Mouse (Mus musculus) stomach, embryonic 14.5 days (tissue): ENCODE results near the gene Il1a. TPM values are rescaled to one million over a fixed set of nuclear protein-coding genes. Genes with fewer than 3 reads are reported as not detected.

ENCODE experiments used
- ATAC-seq: fragments of 200-750 bp; cut with Nextera tagmentation; 2 replicates; pipeline ENCODE4 v1.8.0; 2017; ENCODE audit warnings: low read depth, moderate TSS enrichment; ENCODE audit not compliant: insufficient number of reproducible peaks, insufficient read depth, low FRiP score
- H3K27ac ChIP-seq: fragments of 300-500 bp; sonication (generic); 2 replicates; pipeline ENCODE4 v1.5.1; 2014; ENCODE audit warnings: mild to moderate bottlenecking, low read length, moderate library complexity, mixed read lengths
- H3K27me3 ChIP-seq: fragments of 300-500 bp; sonication (generic); 2 replicates; pipeline ENCODE4 v1.6.1; 2014; ENCODE audit warnings: low read length, control low read depth, mixed read lengths; ENCODE audit not compliant: control insufficient read depth, insufficient read depth
- H3K36me3 ChIP-seq: fragments of 300-500 bp; sonication (generic); 2 replicates; pipeline ENCODE4 v1.6.1; 2014; ENCODE audit warnings: mild to moderate bottlenecking, control low read depth, low read length, moderate library complexity, mixed read lengths; ENCODE audit not compliant: control insufficient read depth, insufficient read depth
- H3K4me1 ChIP-seq: fragments of 300-500 bp; sonication (generic); 2 replicates; pipeline ENCODE4 v1.6.1; 2014; ENCODE audit warnings: low read length, control low read depth, mixed read lengths; ENCODE audit not compliant: control insufficient read depth, insufficient read depth
- H3K4me2 ChIP-seq: fragments of 300-500 bp; sonication (generic); replicated peaks from 2 replicates; pipeline ENCODE4 v1.6.1; 2014; ENCODE audit warnings: low read depth, low read length, control low read depth
- H3K4me3 ChIP-seq: fragments of 300-500 bp; sonication (generic); 2 replicates; pipeline ENCODE4 v1.5.1; 2014; ENCODE audit warnings: low read depth, low read length, control low read depth
- H3K9ac ChIP-seq: fragments of 300-500 bp; sonication (generic); replicated peaks from 2 replicates; pipeline ENCODE4 v1.6.1; 2014; ENCODE audit warnings: low read depth, mild to moderate bottlenecking, control low read depth, low read length, moderate library complexity, mixed read lengths
- H3K9me3 ChIP-seq: fragments of 300-500 bp; sonication (generic); 2 replicates; pipeline ENCODE4 v1.6.1; 2016; ENCODE audit warnings: low read depth, low read length, control low read depth; ENCODE audit not compliant: control insufficient read depth
- WGBS: fragments of 180-500 bp; shearing (Covaris S2); extraction: QIAGEN DNeasy Blood & Tissue Kit; methylation state at CpG from one replicate; pipeline ENCODE4 v1.1.7; 2014; 5-methylcytosine and 5-hydroxymethylcytosine counted together
- polyA plus RNA-seq: library from polyadenylated mRNA; unstranded; fragments of >200 nt; fragmentation: Nextera tagmentation; extraction: Ambion mirVana; gene quantifications from 2 replicates; pipeline ENCODE4 v1.2.1, GENCODE M21; 2014

Gene Il1a
- polyA plus RNA-seq, 1 experiment from 2014 or later: not detected

DNA sequence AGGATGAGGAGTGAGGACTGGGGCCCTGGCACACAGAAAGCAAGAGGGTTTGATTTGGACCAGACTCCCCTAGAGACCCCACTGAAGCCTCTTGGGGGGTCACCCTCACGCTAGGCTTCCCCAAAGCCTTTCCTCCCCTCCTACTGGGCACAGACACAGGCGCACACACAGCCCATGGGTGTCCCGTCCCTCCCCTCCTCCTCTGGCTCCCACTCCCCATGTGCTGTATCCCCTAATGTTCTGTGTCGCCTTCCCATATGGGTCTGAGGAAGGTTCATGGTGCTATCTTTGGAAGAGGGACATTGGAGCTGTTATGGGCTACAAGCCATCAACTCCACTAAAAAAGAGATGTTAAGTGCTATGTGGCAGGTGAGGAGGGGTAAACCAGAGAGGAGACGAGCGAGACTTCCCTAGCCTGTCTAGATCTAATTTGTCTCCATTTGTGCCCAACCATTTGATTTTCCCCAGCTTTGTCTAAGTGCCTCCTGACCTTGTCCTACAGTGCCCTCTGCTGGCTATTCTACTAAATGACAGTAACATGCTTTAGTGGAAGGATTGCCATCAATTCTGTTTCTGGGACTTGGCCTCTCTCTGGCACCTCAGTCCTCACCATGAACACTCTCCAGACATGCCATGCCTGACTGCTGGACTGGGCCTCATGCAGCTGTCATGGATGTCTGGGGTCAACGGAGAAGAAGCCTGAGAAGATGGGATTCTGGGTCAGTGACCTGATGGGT is 51.1 kb downstream of the Il1a start:
- Histone ChIP-seq H3K9ac (no peak overlapping the region), H3K27me3 (no peaks in the 10 kb centered on the region), H3K9me3 (no peaks in the 10 kb centered on the region), H3K4me2 (no peak overlapping the region), H3K36me3 (no peaks in the 10 kb centered on the region), H3K4me3 (no peak overlapping the region), H3K27ac (no peak overlapping the region), H3K4me1 (peaks cover 3% of the 10 kb centered on the region; the same call in 1 of the 2 replicates)
- ATAC-seq: peak; percentile 46; the same call in 1 of the 2 replicates
- WGBS: 30% methylated on average over 7 of the region's 7 CpGs

DNA sequence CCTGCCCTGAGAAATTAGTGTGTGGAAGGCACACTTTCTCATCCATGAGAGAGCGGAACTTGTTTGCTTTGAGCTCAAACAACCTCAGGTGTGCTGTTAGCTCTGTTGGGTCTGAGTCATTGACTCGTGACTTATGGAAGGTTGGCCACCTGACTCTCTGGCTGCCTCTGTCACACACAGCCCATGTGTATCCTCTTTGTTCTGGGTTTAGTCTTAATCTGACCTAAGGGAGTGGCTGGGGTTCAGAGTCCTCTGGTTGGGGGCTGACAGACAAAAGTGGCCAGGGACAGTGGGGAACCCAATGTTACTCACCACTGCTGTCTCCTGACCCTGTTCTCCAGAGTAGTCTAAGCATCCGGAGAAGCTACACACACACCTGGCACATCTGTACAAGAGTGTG is 51.7 kb downstream of the Il1a start:
- Histone ChIP-seq H3K9me3 (no peaks in the 10 kb centered on the region), H3K4me1 (peaks cover 3% of the 10 kb centered on the region; the same call in 1 of the 2 replicates), H3K36me3 (no peaks in the 10 kb centered on the region), H3K9ac (no peak overlapping the region), H3K4me3 (no peak overlapping the region), H3K27me3 (no peaks in the 10 kb centered on the region), H3K4me2 (no peak overlapping the region), H3K27ac (no peak overlapping the region)
- 76% methylated on average over 3 of the region's 3 CpGs for WGBS
- ATAC-seq: peak; percentile 64

GRCm38 (mm10) chr2:129256006-129256405 is 53.8 kb downstream of the Il1a start:
- Histone ChIP-seq H3K4me1 (peaks cover 3% of the 10 kb centered on the region; the same call in 1 of the 2 replicates), H3K36me3 (no peaks in the 10 kb centered on the region), H3K4me3 (no peak overlapping the region), H3K27ac (no peak overlapping the region), H3K9me3 (no peaks in the 10 kb centered on the region), H3K4me2 (no peak overlapping the region), H3K27me3 (no peaks in the 10 kb centered on the region), H3K9ac (no peak overlapping the region)
- ATAC-seq: no peak
- WGBS: 69% methylated on average over 4 of the region's 4 CpGs

GRCm38 (mm10) chr2:129254076-129254475 is 55.7 kb downstream of the Il1a start:
- Histone ChIP-seq H3K4me3 (no peak overlapping the region), H3K36me3 (no peaks in the 10 kb centered on the region), H3K9me3 (no peaks in the 10 kb centered on the region), H3K27ac (no peak overlapping the region), H3K4me1 (peaks cover 3% of the 10 kb centered on the region; the same call in 1 of the 2 replicates), H3K4me2 (no peak overlapping the region), H3K27me3 (no peaks in the 10 kb centered on the region), H3K9ac (no peak overlapping the region)
- WGBS: 25% methylated on average over 2 of the region's 2 CpGs
- ATAC-seq: no peak

- WGBS: 77% methylated on average over 2 of the region's 2 CpGs
- Histone ChIP-seq H3K9me3 (no peaks in the 10 kb centered on the region), H3K27ac (no peak overlapping the region), H3K4me3 (no peak overlapping the region), H3K27me3 (no peaks in the 10 kb centered on the region), H3K9ac (no peak overlapping the region), H3K4me1 (peaks cover 3% of the 10 kb centered on the region; the same call in 1 of the 2 replicates), H3K36me3 (no peaks in the 10 kb centered on the region), H3K4me2 (no peak overlapping the region)
- no peak for ATAC-seq
Observed at GRCm38 (mm10) chr2:129253631-129253970, 56.2 kb downstream of the Il1a start.

GRCm38 (mm10) chr2:129252836-129253630 is 56.7 kb downstream of the Il1a start:
- Histone ChIP-seq H3K9me3 (no peaks in the 10 kb centered on the region), H3K4me2 (no peak overlapping the region), H3K9ac (no peak overlapping the region; the same call in 1 of the 2 replicates), H3K4me3 (no peak overlapping the region), H3K36me3 (no peaks in the 10 kb centered on the region), H3K27ac (no peak overlapping the region), H3K27me3 (no peaks in the 10 kb centered on the region), H3K4me1 (no peaks in the 10 kb centered on the region)
- WGBS: 86% methylated on average over 19 of the region's 19 CpGs
- no peak for ATAC-seq

Other genes with a start within 250 kb of the Il1a start
- 22.2 and 24.8 TPM in 2 replicates for gene Ttl, start 244.0 kb downstream of the Il1a start, polyA plus RNA-seq
- 22.4 and 26.8 TPM in 2 replicates for gene Polr1b, start 209.0 kb downstream of the Il1a start, polyA plus RNA-seq
- gene Chchd5, start 180.3 kb downstream of the Il1a start, polyA plus RNA-seq: 26.0 and 26.7 TPM in 2 replicates
- 34.4 and 35.6 TPM in 2 replicates for gene Slc20a1, start 111.2 kb downstream of the Il1a start, polyA plus RNA-seq
- gene Ckap2l, start 12.8 kb downstream of the Il1a start, polyA plus RNA-seq: 56.8 and 62.2 TPM in 2 replicates
- gene Il1b, start 61.2 kb upstream of the Il1a start, polyA plus RNA-seq: 0.28 and 0.30 TPM in 2 replicates
- gene F830045P16Rik, start 226.6 kb upstream of the Il1a start, polyA plus RNA-seq: not detected in 2 replicates